Mouse (Mus musculus) testis, postnatal 10 days (tissue): ENCODE data around the gene Sftpa1.
A peak's percentile ranks its signal among the peaks of the same experiment; 100 is the strongest.

Experiments
- DNase-seq: peaks from one replicate; pipeline ENCODE4 v3.0.0; 2021; ENCODE audit warnings: low spot score

Sftpa1 gene

GRCm38 (mm10) chr14:41131540-41131939 is at the start of gene Sftpa1:
Sftpa1 (plus strand) TSS chr14:41131782.
- no peak for DNase-seq

DNA sequence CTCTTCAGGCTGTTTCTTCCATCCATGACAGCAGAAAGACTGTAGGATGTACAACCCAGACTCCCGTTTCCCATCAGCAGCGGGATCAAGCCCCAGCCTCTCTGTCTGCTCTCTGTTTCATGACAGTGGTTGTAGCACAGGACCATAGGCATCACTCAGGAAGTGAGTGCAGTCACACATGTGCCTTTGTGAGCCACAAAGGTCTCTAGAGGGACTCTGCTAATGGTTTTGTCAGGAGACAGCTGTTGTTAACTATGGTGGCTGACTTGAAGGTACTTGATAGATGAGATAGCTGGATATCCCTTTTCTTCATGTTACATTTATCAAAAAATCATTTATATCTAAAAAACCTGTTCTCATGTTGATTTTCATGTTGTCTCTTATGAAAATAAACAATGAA is 49.2 kb upstream of the Sftpa1 start:
- no peak for DNase-seq

GRCm38 (mm10) chr14:41087509-41087908 is 44.1 kb upstream of the Sftpa1 start:
- DNase-seq: no peak

DNA sequence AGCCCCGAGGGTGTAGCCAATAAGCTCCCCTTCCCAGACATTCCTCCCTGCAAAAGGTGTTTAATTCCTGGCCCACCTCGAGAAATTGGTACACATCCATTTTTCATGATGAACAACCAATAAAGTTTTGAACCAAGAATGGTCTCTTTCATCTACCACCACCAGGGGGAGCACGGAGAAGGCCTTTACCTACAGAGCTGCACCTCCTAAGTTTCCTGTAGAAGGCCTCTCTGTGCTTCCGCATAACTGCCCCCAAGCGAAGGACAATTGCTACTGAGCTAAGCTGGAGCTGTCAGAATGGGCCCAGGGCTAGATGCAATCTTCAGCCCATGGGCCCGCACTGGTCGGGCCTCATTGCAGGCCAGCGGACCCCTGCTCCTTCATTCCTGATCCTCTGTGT is 40.8 kb upstream of the Sftpa1 start:
- peak; percentile 54 for DNase-seq

DNA sequence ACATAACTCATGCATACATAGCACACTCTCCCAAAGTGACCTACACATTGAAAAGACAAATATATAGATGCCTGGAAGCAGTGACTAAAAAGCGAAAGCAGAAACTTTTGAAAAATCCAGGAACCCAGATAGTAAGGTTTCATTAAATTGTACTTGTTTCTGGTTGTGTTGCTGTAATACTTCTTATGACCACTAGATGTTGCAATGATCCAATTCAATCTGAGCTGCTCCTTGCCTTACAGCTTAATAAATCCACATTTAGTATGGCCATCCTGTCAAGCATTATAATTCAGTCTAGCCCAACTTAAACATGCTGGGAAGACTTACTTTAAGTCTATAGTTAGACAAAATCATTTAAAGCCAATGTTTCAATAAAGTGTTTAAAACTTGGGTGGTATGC is 37.5 kb upstream of the Sftpa1 start:
- no peak for DNase-seq

GRCm38 (mm10) chr14:41096296-41096860 is 35.2 kb upstream of the Sftpa1 start:
- no peak for DNase-seq

DNA sequence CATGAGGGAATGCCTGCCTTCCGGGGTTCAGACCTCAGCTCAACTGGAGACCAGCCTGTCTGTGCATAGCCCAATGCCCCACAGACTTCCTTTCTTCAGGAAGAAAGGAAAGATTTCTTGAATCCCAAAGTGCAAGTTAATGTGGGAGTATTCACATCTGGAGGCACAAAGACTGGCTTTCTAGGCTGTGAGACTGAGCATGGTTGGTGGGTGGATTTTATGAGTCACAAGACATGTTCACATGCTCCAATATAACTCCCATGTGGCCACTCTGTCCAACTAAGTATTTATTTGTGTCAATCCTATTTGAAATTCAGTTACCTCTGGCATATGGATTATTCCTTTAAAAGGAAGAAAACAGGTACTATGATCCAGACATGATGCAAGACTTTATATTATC is 32.9 kb upstream of the Sftpa1 start:
- no peak for DNase-seq

- DNase-seq: no peak
Observed at GRCm38 (mm10) chr14:41100712-41101111, 30.9 kb upstream of the Sftpa1 start.

DNA sequence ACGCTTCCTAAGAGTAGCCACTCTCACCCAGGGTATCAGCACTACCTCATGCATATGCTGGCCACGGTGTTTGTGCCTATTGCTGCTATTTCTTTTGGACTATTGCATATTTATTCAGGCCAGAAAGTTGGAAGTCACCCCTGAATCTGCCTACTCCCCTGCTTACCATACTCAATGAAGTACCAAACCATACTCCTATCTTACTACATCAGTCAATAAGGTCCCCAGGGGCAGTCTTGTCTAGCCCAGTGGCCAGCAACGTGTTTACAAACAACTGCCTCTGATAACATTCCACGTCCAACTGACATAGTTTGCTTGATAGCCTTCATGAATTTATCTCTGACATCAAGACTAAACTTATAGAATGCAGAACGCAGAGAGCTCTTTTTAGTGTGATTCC is 30.3 kb upstream of the Sftpa1 start:
- DNase-seq: no peak

DNA sequence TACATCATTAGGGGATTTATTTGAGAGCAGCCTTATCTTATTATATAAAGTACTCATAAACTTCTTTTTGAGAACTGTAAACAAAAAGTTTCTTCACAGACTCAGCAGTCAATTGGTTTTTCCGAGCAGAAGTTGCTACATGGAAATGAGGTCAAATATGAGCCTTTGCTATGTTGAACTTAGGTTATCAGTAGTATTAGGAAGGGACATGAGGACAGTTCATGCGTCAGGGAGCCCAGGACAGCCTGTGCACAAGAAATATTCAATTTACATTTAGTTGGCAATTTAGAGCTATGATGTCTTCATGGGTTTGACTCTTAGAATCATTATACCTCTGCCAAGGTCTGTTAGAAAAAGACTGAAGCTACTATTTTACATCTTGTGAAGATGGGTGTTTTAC is 29.3 kb upstream of the Sftpa1 start:
- no peak for DNase-seq

DNA sequence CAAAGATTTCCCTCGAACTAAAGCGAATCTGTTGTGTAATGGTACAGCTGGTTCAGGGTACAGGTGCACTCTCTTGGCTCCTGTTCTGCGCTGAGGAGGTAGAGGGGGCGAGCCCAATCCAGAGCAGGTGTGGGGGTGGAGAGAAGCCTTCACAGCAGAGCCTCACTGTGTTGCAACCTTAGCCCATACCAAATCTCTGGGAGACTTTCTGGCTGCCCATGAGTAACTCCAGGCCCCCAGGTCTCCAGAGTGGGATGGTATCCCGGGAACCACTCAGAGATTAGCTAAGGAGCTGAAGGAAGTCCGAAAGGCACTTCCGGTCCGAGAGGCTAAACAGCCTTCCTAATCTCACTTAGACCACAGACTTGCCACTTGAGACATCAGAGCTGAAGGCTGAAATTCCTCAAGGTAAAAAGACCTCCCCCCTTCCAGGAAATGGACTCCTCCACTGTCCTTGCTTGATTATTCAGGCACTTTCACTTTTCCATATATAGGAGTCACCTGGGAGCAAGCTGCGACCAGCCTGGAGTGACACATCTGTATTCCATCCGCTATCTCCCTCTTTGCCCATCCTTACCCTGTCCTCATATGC is 26.6 kb upstream of the Sftpa1 start, which contains the start of gene Mat1a:
Mat1a (plus strand) TSS at position 183 of the 592 bp plus-strand sequence.
- DNase-seq: no peak

DNA sequence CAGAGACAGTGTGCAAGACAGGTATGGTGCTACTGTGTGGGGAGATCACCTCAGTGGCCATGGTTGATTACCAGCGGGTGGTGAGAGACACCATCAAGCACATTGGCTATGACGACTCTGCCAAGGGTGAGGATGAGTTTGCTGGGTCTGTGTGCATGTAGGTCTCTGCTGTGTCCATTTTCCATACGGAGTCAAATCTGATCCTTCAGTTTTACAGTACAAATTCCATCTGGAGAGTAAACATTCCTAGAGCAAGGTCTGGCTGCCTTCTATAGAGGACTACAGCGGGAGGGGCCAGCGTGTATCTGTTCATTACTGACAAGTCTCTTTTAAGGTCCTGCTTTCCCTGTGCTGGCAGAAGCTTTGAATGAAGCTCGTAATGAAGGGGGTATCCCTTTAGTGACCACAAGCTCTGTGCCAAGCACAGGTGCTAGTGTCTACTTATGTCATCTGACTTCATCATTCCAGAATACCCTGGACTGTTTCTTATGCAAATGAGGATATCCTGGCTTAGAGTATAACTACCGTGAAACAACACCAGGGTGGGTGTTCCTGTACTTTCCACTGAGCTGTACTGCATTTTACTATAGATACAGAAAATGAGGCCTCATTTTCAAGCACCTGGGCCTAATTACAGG is 20.4 kb upstream of the Sftpa1 start:
- DNase-seq: no peak

DNA sequence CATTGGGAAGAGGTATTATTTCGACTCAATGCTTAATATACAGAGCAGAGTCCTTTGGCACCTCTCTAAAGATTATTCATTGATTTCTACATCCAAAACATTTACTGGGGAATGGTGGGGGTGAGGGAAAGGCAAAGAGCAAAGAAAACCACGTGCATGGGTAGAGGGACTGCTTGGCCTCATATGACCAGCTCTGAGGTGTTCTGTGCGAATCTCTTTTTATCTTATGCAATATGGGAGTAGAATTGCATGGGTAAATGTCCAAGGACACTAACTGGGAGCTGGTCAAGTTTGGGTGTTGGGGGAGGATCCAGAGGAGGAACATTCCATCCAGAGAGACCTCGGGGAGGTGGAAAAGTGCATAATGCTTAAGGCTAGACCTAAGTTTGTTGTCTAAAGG is 18.6 kb upstream of the Sftpa1 start:
- no peak for DNase-seq

- DNase-seq: no peak
Observed at GRCm38 (mm10) chr14:41116271-41116670, 15.3 kb upstream of the Sftpa1 start.

- DNase-seq: no peak
Observed at GRCm38 (mm10) chr14:41124683-41125082, 6.9 kb upstream of the Sftpa1 start.

DNA sequence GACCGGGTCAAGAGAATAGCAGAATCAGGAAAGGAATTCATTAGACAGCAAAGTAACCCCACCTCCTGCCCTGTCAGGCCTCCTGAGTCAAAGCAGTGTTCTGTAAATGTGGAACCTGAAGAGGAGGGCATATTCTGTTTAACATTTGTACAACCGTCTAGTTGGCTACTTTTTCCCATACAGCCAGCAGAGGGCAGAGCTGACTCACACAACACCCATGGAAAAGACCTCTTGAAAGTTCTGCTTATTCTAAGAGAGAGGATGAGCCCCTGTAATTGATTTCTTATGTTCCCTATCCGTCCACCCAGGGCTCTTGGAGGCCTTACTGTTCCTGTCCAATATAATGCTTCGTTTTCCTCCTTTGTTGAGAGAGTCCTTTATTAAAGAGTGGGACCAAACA is 3.6 kb upstream of the Sftpa1 start:
- DNase-seq: no peak

DNA sequence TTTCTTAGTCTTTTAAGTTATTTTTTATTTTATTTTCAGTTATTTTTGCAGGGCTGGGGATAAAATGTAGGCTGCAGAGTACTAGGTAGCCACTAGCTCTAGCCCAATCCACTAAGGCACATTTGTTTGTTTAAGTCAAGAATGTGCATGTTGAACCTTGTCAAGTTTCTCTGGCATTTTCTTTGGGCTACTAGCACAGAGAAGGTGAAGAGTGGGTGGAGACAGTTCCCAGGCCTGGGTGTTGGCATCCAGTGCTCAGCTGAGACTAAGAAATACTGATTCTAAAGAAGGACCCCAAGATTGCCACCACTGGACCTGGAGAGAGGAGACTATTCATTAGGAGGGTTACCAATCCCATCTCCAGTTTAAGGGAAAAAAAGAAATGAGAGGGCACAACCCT is 5.4 kb downstream of the Sftpa1 start:
- DNase-seq: no peak

GRCm38 (mm10) chr14:41140686-41141085 is 9.1 kb downstream of the Sftpa1 start:
- no peak for DNase-seq

- no peak for DNase-seq
Observed at GRCm38 (mm10) chr14:41146035-41146434, 14.5 kb downstream of the Sftpa1 start.

GRCm38 (mm10) chr14:41146922-41147321 is 15.3 kb downstream of the Sftpa1 start:
- no peak for DNase-seq

GRCm38 (mm10) chr14:41147356-41147755 is 15.8 kb downstream of the Sftpa1 start:
- no peak for DNase-seq

DNA sequence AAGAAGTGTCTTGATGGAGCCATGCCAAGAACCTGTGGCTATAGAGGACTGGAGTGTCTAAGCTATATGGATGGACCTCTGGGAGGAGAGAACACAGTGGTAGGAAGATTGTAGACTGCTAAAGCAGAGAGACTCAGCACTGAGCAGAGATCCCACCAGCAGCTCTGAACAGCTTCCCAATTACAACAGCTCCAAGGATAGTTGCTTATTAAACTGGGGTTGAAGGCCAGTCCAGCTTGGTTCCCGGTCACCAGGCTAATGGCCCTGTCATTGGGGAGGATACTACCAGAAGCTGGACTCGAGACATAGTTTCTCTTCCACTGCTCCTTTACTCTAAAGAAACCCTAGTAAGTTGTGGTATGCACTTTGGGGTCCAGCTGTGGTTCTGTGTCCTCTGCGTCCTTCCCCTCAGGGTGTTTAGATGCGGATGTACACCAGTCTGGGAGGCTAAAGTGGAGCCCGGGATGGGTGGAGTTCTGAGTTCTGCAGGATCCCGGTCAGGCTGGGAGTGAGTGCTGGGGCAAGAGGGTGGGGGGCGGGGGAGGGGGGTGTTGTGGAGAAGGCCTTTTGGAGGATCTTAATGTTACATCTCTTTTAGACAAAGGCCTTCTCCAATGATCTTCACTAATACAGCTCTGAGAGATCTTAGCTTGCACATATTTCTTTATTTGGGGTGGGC is 19.8 kb downstream of the Sftpa1 start, which contains the start of gene Mbl1:
Mbl1 (plus strand) TSS at position 239 of the 679 bp plus-strand sequence.
- DNase-seq: no peak

- no peak for DNase-seq
Observed at GRCm38 (mm10) chr14:41160076-41160475, 28.5 kb downstream of the Sftpa1 start.
